Mouse (Mus musculus) limb, embryonic 13.5 days (tissue): Measurements from ENCODE around the gene Gpc6. TPM values are rescaled to one million over a fixed set of nuclear protein-coding genes. Genes with fewer than 3 reads are reported as not detected.
A peak's percentile ranks its signal among the peaks of the same experiment; 100 is the strongest.

Source experiments
- ATAC-seq: fragments of 200-750 bp; cut with Nextera tagmentation; 2 replicates; pipeline ENCODE4 v1.8.0; 2017; ENCODE audit warnings: low read depth, moderate number of reproducible peaks, moderate TSS enrichment; ENCODE audit not compliant: low FRiP score
- H3K27ac ChIP-seq: fragments of 300-500 bp; sonication (generic); 2 replicates; pipeline ENCODE4 v1.5.1; 2015; ENCODE audit warnings: inconsistent platforms, mild to moderate bottlenecking, moderate library complexity
- H3K27me3 ChIP-seq: fragments of 300-500 bp; sonication (generic); 2 replicates; pipeline ENCODE4 v1.6.1; 2015; ENCODE audit warnings: mild to moderate bottlenecking, inconsistent platforms
- H3K36me3 ChIP-seq: fragments of 300-500 bp; sonication (generic); 2 replicates; pipeline ENCODE4 v1.6.1; 2015; ENCODE audit warnings: inconsistent platforms, mild to moderate bottlenecking, moderate library complexity
- H3K4me1 ChIP-seq: fragments of 300-500 bp; sonication (generic); 2 replicates; pipeline ENCODE4 v1.6.1; 2015; ENCODE audit warnings: inconsistent platforms
- H3K4me2 ChIP-seq: fragments of 300-500 bp; sonication (generic); replicated peaks from 2 replicates; pipeline ENCODE4 v1.6.1; 2015; ENCODE audit warnings: inconsistent platforms, mild to moderate bottlenecking, moderate library complexity
- H3K4me3 ChIP-seq: fragments of 300-500 bp; sonication (generic); 2 replicates; pipeline ENCODE4 v1.5.1; 2015; ENCODE audit warnings: moderate library complexity, mild to moderate bottlenecking, inconsistent platforms
- H3K9ac ChIP-seq: fragments of 300-500 bp; sonication (generic); 2 replicates; pipeline ENCODE4 v1.6.1; 2015; ENCODE audit warnings: mild to moderate bottlenecking, inconsistent platforms
- H3K9me3 ChIP-seq: fragments of 300-500 bp; sonication (generic); 2 replicates; pipeline ENCODE4 v1.6.1; 2016; ENCODE audit warnings: inconsistent platforms
- WGBS: fragments of 180-500 bp; shearing (Covaris S2); methylation state at CpG from one replicate; pipeline ENCODE4 v1.1.7; 2015; 5-methylcytosine and 5-hydroxymethylcytosine counted together
- polyA plus RNA-seq: library from polyadenylated mRNA; unstranded; fragments of >200 nt; fragmentation: Nextera tagmentation; extraction: Ambion mirVana; gene quantifications from 2 replicates; pipeline ENCODE4 v1.2.1, GENCODE M21; 2015

Gpc6 gene
- polyA plus RNA-seq, 1 experiment from 2014 or later = 59.6 TPM

DNA sequence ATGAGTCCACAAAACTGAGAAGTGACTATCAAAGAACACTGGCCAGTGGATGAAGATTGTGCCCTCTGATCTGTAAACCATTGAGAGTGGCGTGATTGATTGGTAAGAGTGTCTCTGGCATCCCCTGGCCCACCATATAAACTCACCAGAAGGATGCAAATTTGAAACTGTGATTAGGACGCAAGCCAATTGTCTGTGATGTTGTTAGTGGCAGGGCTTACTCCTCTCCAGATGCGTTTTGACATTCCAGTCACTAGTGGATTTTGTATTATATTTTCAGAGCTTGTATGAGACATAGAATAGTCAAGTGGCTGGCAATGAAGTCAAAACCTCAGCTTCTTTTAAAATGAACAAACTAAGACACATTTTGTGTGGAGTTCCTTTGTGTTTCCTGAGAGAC lies 604.3 kb downstream of the Gpc6 start:
- WGBS = 71% methylated on average over 3 of the region's 3 CpGs
- Histone ChIP-seq H3K27ac (no peak overlapping the region), H3K4me2 (no peak overlapping the region), H3K4me1 (no peaks in the 10 kb centered on the region), H3K27me3 (no peaks in the 10 kb centered on the region), H3K4me3 (no peak overlapping the region), H3K9me3 (no peaks in the 10 kb centered on the region), H3K9ac (no peak overlapping the region), H3K36me3 (no peaks in the 10 kb centered on the region)
- no peak for ATAC-seq

DNA sequence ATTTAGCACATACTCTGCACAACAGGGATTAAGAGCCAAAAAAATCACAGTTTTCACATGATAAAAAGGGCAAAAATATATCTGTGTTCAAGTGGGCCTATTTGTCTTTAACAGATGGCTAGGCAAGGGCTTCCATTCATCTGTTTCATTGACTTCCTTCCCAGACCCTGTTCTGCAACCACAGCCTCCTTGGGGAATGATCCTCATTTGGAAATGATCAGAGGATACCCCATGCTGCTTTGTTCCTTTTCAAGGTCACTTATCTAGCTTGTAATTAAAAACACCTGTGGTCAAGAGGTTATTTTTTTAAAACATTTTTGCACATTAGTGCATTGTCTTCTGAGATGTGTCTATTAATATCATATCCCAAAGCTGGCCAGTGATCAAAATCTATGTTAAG lies 627.7 kb downstream of the Gpc6 start:
- ATAC-seq = no peak
- Histone ChIP-seq H3K27ac (no peak overlapping the region), H3K4me1 (0 out of 2 replicates have a peak, but pooled peaks cover 3% of the 10 kb centered on the region), H3K9me3 (no peaks in the 10 kb centered on the region), H3K27me3 (no peaks in the 10 kb centered on the region), H3K4me2 (no peak overlapping the region), H3K9ac (no peak overlapping the region), H3K36me3 (no peaks in the 10 kb centered on the region), H3K4me3 (no peak overlapping the region)

DNA sequence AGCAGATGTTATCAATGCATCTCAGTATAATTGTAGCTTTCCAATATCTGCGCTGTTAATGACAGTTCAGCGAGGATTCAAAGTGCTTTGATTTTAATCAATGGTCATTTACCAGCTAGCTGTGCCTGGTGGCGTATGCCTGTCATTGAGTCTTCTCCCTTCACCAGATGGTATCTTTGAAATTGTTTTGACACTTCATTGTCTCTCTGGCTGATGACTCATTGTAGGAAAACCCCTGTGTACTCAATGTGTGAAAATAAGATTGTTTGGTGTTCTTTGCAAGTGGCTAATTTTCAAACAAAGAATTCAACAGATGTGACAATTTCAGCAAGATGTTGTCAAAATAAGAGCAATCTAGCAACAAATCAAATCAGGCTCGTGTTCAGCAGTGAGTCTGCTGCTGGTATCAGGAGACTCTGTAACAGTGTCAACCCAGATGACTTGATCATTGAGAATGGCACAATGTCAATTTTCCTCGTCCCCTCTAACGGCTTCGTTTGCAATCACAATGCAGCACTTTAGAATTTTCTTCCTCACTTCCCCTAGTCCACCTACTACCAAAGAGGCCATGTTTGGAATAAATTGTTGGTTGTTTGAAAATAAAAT lies 631.7 kb downstream of the Gpc6 start:
- H3K27me3 ChIP-seq = no peaks in the 10 kb centered on the region
- no peak overlapping the region for H3K4me2 ChIP-seq
- WGBS = 83% methylated on average over 7 of the region's 7 CpGs
- no peak overlapping the region for H3K9ac ChIP-seq
- ATAC-seq = no peak
- 0 out of 2 replicates have a peak, but pooled peaks cover 3% of the 10 kb centered on the region for H3K4me1 ChIP-seq
- H3K4me3 ChIP-seq = no peak overlapping the region
- H3K27ac ChIP-seq = no peak overlapping the region
- no peaks in the 10 kb centered on the region for H3K9me3 ChIP-seq
- no peaks in the 10 kb centered on the region for H3K36me3 ChIP-seq

DNA sequence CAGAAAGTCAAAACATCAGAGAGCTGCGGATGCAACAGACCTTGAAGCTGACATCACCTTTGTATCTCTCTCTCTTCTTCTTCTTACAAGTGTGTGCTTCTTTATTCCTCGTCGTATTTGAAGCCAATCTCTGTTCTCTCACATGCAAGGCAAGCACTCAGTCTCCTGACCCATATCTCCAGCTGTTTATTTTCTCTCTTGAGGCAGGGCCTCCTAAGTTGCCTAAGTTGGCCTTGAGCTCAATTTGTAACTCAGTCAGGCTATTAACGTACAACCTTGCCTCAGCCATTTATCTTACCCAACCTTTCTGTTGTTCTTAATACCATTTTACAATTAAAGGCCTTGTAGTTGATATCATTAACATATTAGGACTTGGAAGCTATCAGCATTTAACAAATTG lies 637.0 kb downstream of the Gpc6 start:
- H3K4me2 ChIP-seq = no peak overlapping the region
- H3K4me1 ChIP-seq = 0 out of 2 replicates have a peak, but pooled peaks cover 3% of the 10 kb centered on the region
- WGBS = 89% methylated on average over 4 of the region's 4 CpGs
- no peaks in the 10 kb centered on the region for H3K36me3 ChIP-seq
- H3K9me3 ChIP-seq = no peaks in the 10 kb centered on the region
- no peaks in the 10 kb centered on the region for H3K27me3 ChIP-seq
- H3K4me3 ChIP-seq = no peak overlapping the region
- ATAC-seq = no peak
- H3K27ac ChIP-seq = no peak overlapping the region
- no peak overlapping the region for H3K9ac ChIP-seq

DNA sequence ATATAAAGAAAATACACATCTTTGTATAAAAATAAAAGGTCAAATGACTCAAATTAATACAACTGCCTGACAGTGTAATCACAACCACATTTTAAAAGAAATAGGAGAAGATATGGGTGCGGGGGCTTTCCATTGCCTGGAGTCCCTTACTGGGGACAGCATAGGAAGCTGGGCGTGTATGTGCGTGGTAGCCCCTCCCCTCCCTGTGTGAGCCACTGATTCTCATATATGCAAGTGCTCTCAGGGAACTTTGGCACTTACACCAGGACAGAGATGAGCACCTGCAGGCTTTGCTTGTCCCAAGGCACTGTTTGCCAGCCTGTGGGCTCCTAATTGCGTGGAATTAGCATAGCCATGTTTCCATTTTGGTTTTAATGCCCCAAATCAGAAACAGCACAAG lies 644.2 kb downstream of the Gpc6 start:
- H3K27me3 ChIP-seq = no peaks in the 10 kb centered on the region
- 51% methylated on average over 4 of the region's 4 CpGs for WGBS
- H3K4me1 ChIP-seq = peaks cover 27% of the 10 kb centered on the region
- no peak overlapping the region for H3K27ac ChIP-seq
- H3K4me3 ChIP-seq = no peak overlapping the region
- no peaks in the 10 kb centered on the region for H3K36me3 ChIP-seq
- no peaks in the 10 kb centered on the region for H3K9me3 ChIP-seq
- H3K4me2 ChIP-seq = no peak overlapping the region
- ATAC-seq = no peak
- no peak overlapping the region for H3K9ac ChIP-seq

DNA sequence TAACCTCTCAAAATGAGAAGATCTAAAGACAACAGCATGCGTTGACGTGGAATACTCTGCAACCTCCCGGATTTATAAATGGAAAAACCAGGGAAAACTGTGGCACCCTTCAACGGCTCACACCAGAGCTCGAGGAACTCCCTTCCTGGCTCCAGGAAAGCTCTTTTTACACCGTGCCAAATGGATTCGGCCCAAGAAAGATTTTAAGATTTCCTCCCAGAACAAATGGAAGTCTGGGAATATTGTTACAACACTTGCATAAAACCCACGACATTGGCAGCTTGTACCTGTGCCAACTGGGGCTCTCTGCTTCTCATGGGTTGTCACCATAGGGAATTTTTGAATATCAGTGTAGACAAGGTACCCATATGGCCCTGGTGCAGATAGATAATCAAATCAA lies 647.1 kb downstream of the Gpc6 start:
- Histone ChIP-seq H3K9me3 (no peaks in the 10 kb centered on the region), H3K9ac (no peak overlapping the region), H3K36me3 (no peaks in the 10 kb centered on the region), H3K4me1 (peaks cover 28% of the 10 kb centered on the region), H3K27ac (no peak overlapping the region), H3K4me3 (no peak overlapping the region), H3K27me3 (no peaks in the 10 kb centered on the region), H3K4me2 (no peak overlapping the region)
- 47% methylated on average over 8 of the region's 8 CpGs for WGBS
- 0 out of 2 replicates have a peak, but pooled peaks have one; percentile 40 for ATAC-seq

DNA sequence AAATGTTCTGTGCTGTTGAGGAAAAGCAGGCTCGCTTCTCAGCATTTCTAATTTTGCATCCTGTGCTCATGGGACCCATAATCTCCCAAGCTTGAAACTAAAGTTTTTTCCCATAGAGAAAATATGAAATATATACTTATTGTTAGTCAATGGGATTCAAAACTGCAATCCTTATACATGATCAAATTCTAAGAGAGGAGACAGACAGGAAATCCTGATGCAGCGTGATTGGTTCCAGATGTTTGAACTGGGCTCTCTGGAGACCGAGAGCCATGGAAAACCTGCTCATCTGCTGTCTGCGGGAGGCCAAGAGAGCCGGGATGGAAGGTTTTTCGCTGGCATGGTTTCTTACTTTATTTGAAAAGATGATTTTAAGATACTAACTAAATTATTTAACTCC lies 649.1 kb downstream of the Gpc6 start:
- ATAC-seq = 0 out of 2 replicates have a peak, but pooled peaks have one; percentile 44
- H3K27ac ChIP-seq = no peak overlapping the region
- no peaks in the 10 kb centered on the region for H3K36me3 ChIP-seq

DNA sequence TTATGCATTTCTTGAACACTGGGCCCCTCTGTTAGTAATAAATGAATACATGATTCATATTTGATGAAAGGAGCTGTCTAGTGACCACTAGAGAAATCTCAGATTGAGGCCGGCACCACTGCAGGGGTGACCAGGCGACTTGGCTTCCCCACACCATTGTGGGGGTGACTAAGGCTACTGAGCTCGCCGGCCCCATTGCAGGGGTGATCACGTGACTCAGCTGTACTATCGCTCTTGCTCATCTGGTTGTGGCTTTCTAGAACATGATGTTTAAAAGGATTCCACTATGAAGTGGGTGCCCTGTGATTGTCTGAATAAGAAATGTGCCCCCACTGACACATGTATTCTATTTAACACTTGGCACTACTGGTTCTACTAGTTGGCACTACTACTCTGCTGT lies 656.6 kb downstream of the Gpc6 start:
- H3K4me1 ChIP-seq = no peaks in the 10 kb centered on the region
- no peak overlapping the region for H3K4me2 ChIP-seq
- no peak overlapping the region for H3K27ac ChIP-seq
- WGBS = 95% methylated on average over 6 of the region's 6 CpGs
- no peaks in the 10 kb centered on the region for H3K9me3 ChIP-seq
- H3K4me3 ChIP-seq = no peak overlapping the region
- ATAC-seq = no peak
- H3K27me3 ChIP-seq = no peaks in the 10 kb centered on the region
- H3K36me3 ChIP-seq = no peaks in the 10 kb centered on the region
- no peak overlapping the region for H3K9ac ChIP-seq

More for the DNA sequence above, 649.1 kb downstream of the Gpc6 start:
- no peak overlapping the region for H3K4me2 ChIP-seq
- no peak overlapping the region for H3K9ac ChIP-seq
- peaks cover 28% of the 10 kb centered on the region for H3K4me1 ChIP-seq
- H3K4me3 ChIP-seq = no peak overlapping the region
- no peaks in the 10 kb centered on the region for H3K9me3 ChIP-seq
- no peaks in the 10 kb centered on the region for H3K27me3 ChIP-seq
- WGBS = 57% methylated on average over 6 of the region's 6 CpGs

DNA sequence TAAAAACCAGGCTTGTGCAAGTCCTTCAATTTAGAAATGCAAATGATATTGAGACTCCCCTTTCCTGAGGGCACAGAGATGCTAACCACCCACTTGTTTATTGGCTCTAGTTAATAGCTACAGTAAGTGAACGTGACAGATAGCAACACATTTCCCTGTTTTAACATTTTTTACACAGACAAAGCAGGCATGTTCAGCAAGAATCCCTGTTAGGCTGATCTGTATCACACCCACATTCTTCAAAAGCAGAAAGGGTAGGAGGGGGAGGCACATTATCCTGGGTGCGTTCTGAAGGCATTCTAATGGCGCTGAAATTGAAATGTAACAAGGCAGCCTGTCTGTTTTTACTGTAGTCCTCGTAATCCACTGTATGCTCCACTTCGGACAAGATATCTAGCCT lies 674.6 kb downstream of the Gpc6 start:
- no peak overlapping the region for H3K9ac ChIP-seq
- H3K4me1 ChIP-seq = no peaks in the 10 kb centered on the region
- H3K4me3 ChIP-seq = no peak overlapping the region
- H3K27ac ChIP-seq = no peak overlapping the region
- no peaks in the 10 kb centered on the region for H3K9me3 ChIP-seq
- 72% methylated on average over 5 of the region's 5 CpGs for whole genome bisulfite sequencing
- no peak for ATAC-seq
- no peaks in the 10 kb centered on the region for H3K27me3 ChIP-seq
- H3K36me3 ChIP-seq = no peaks in the 10 kb centered on the region
- no peak overlapping the region for H3K4me2 ChIP-seq

DNA sequence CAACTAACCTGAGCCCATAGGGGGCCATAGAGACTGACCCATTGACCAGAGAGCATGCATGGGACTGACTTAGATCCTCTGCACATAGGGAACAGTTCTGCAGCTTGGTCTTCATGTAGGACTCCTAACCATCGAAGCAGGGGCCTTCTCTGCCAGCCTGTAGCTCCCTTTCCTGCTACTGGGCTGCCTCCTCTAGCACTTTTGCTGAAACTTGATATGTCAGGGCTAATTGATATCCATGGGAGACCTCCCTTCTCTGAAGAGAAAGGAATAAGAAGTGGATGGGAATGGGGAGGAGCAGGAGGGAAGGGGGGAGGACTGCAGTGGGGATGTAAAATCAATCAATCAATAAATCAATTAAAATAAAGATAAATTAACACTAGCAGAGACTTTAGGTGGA lies 678.7 kb downstream of the Gpc6 start:
- ATAC-seq = no peak
- no peaks in the 10 kb centered on the region for H3K9me3 ChIP-seq
- WGBS = 53% methylated on average over 1 of the region's 1 CpGs

DNA sequence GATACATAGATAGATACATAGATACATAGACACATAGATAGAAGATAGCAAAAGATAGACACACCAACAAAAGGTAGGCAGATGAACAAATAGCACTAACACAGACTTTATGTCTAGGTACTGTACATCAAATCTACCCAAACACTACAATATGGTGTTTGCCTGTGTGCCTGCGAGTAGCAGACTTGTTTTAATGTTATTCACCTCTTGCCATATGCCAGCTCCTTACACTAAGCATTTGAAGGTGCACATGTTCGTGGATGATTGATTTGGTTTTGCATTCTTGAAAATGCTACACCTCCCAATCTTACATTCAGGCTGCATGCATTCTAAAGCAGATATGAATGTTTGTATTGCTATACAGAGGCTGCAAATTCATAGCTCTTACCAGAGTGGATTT lies 680.6 kb downstream of the Gpc6 start:
- H3K9ac ChIP-seq = no peak overlapping the region
- H3K27ac ChIP-seq = no peak overlapping the region
- H3K4me3 ChIP-seq = no peak overlapping the region
- no peak for ATAC-seq
- H3K9me3 ChIP-seq = no peaks in the 10 kb centered on the region
- H3K36me3 ChIP-seq = no peaks in the 10 kb centered on the region
- H3K27me3 ChIP-seq = no peaks in the 10 kb centered on the region
- H3K4me1 ChIP-seq = no peaks in the 10 kb centered on the region
- no peak overlapping the region for H3K4me2 ChIP-seq
- WGBS = 86% methylated on average over 2 of the region's 2 CpGs

More for the DNA sequence above, 678.7 kb downstream of the Gpc6 start:
- Histone ChIP-seq H3K27me3 (no peaks in the 10 kb centered on the region), H3K36me3 (no peaks in the 10 kb centered on the region), H3K4me1 (no peaks in the 10 kb centered on the region), H3K4me2 (no peak overlapping the region), H3K27ac (no peak overlapping the region), H3K9ac (no peak overlapping the region), H3K4me3 (no peak overlapping the region)

DNA sequence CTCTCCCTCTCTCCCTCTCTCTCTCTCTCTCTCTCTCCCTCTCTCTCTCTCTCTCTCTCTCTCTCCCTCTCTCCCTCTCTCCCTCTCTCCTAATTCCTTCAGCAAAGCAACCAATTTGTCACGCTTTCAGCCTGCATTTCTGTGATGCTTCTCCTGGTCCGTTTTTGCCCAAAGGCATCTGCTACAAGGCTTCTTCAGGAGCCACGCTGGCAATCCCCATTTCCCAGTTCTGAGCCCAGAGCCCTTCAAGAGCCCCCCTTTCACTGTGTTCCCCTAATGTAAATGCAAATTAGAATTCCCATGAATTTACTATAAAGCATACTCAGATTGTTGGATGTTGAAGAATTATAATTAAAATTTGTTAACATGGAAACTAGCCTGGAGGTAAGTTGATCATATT lies 686.0 kb downstream of the Gpc6 start:
- no peak for ATAC-seq
- WGBS = 73% methylated on average over 3 of the region's 3 CpGs

DNA sequence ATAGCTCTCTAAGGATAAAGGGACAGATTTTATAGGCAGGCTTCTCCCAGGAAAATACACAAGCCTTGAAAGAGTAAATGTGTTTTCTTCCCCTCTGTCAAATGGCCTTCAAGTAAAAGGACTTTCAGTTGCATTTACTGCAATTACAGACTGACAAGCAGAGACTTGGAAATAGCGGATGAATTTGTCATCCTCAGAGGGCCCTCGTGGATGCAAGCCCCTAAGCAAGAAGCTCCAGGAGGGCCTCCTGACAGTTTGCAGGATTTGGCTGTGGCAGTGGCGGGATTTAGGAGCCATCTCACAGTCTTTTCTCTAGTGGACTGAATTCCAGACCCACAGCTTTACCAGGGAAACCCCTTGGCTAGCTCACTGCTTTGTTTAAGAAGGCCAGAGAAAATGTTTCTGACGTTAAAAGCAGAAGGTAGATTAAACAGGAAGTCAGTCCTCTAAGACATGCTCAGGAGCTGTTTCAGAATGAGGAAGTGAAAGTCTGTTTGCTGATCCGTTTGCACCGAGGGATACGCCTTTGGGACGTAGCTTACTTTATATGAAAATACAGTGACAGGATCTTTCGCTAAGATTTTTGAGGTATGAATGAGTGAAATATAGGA lies 700.1 kb downstream of the Gpc6 start:
- Histone ChIP-seq H3K4me1 (peaks cover 14% of the 10 kb centered on the region), H3K27me3 (no peaks in the 10 kb centered on the region), H3K4me2 (no peak overlapping the region), H3K9ac (no peak overlapping the region), H3K9me3 (no peaks in the 10 kb centered on the region), H3K4me3 (no peak overlapping the region), H3K27ac (no peak overlapping the region), H3K36me3 (no peaks in the 10 kb centered on the region)
- ATAC-seq = no peak
- 62% methylated on average over 9 of the region's 9 CpGs for WGBS

More for the DNA sequence above, 686.0 kb downstream of the Gpc6 start:
- no peaks in the 10 kb centered on the region for H3K27me3 ChIP-seq
- no peaks in the 10 kb centered on the region for H3K36me3 ChIP-seq
- H3K4me3 ChIP-seq = no peak overlapping the region
- H3K27ac ChIP-seq = no peak overlapping the region
- H3K9ac ChIP-seq = no peak overlapping the region
- no peaks in the 10 kb centered on the region for H3K4me1 ChIP-seq
- H3K9me3 ChIP-seq = no peaks in the 10 kb centered on the region
- no peak overlapping the region for H3K4me2 ChIP-seq
